Comparison of ENCODE assay signal across 10 mouse cellular contexts in the genomic region with DNA sequence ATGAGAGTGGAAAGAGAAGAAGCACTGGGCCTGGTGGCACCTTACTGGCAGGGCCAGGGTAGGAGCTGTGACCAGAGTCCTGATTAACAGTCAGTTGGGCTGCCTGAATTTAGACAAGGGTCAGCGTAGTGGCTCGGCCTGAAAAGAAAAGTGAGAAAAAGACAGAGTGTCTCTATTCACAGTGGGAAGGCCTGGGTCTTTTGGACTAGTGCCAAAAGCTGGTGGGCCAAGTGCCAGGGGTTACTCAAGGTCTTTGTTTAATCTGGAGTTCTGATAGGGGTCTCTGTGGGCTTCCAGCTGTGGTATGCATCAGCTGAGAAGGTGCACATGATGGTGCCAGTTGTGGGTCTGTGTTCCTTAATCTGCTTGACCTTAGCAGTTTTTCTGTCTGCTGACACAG.
DNase-seq lines count a peak whose midpoint lies in the region; ATAC-seq lines count a peak whose summit lies in the region.
"Had no signal": no experiment of that assay in that cellular context is flagged by ENCODE, and none has a peak within 500 bp of the region (broad histone marks: within the 10 kb centered on the region; RNA-seq: fewer than 3 reads in every experiment).

No protein-coding gene starts in this region.

- WGBS in forebrain, embryonic 12.5 days: 34% methylated on average over 2 of the region's 2 CpGs
- whole genome bisulfite sequencing in forebrain, embryonic 16.5 days: 14% methylated on average over 2 of the region's 2 CpGs
- 29% methylated on average over 2 of the region's 2 CpGs for WGBS in midbrain, embryonic 16.5 days

- no peaks in the 10 kb centered on the region for H3K36me3 ChIP-seq in forebrain, embryonic 12.5 days (replicated peaks)
- H3K36me3 ChIP-seq in forebrain, embryonic 16.5 days (ENCODE audit: control insufficient read depth, insufficient read depth): no peaks in the 10 kb centered on the region
- no peaks in the 10 kb centered on the region for H3K36me3 ChIP-seq in midbrain, embryonic 16.5 days (ENCODE audit: control insufficient read depth, insufficient read depth, low read length)
- H3K36me3 ChIP-seq: intestine, embryonic 15.5 days had no signal

- H3K4me1 ChIP-seq in forebrain, embryonic 12.5 days: peaks cover 6% of the 10 kb centered on the region
- H3K4me1 ChIP-seq in forebrain, embryonic 16.5 days (replicated peaks; ENCODE audit: control insufficient read depth, insufficient read depth, low read length): peaks cover 5% of the 10 kb centered on the region
- no peaks in the 10 kb centered on the region for H3K4me1 ChIP-seq in midbrain, embryonic 16.5 days (ENCODE audit: control insufficient read depth, insufficient read depth, low read length)
- H3K4me1 ChIP-seq: intestine, embryonic 15.5 days; megakaryocyte, embryonic 14.5 days had no signal

- H3K9ac ChIP-seq in forebrain, embryonic 12.5 days: no peak overlapping the region
- no peak overlapping the region for H3K9ac ChIP-seq in forebrain, embryonic 16.5 days (replicated peaks; ENCODE audit: low read depth, low read length)
- H3K9ac ChIP-seq in midbrain, embryonic 16.5 days (ENCODE audit: low read depth, low read length): no peak overlapping the region
- H3K9ac ChIP-seq: intestine, embryonic 15.5 days had no signal

- no peaks in the 10 kb centered on the region for H3K27me3 ChIP-seq in forebrain, embryonic 12.5 days
- no peaks in the 10 kb centered on the region for H3K27me3 ChIP-seq in forebrain, embryonic 16.5 days (replicated peaks; ENCODE audit: control insufficient read depth, insufficient read depth, low read length)
- no peaks in the 10 kb centered on the region for H3K27me3 ChIP-seq in midbrain, embryonic 16.5 days (ENCODE audit: control insufficient read depth, insufficient read depth, low read depth, low read length)
- H3K27me3 ChIP-seq: intestine, embryonic 15.5 days; megakaryocyte, embryonic 14.5 days had no signal

- peak; percentile 1 to 2 for DNase-seq in kidney, postnatal 4 days
- DNase-seq in kidney, postnatal 14 days: no peak
- DNase-seq in kidney, postnatal 10 days: no peak
- no peak for DNase-seq in spleen, postnatal 14 days (ENCODE audit: low spot score in 2 of 2)

- ATAC-seq in forebrain, embryonic 12.5 days (ENCODE audit: low FRiP score): peak; percentile 73; the same call in 1 of the 2 replicates
- ATAC-seq in forebrain, embryonic 16.5 days: 0 out of 2 replicates have a peak, but pooled peaks have one; percentile 43
- peak; percentile 67 for ATAC-seq in midbrain, embryonic 16.5 days
- ATAC-seq: intestine, embryonic 15.5 days had no signal

- no peaks in the 10 kb centered on the region for H3K9me3 ChIP-seq in forebrain, embryonic 12.5 days
- no peaks in the 10 kb centered on the region for H3K9me3 ChIP-seq in forebrain, embryonic 16.5 days (ENCODE audit: control insufficient read depth, low read length)
- no peaks in the 10 kb centered on the region for H3K9me3 ChIP-seq in midbrain, embryonic 16.5 days (replicated peaks; ENCODE audit: control insufficient read depth, low read length, poor library complexity, severe bottlenecking)
- H3K9me3 ChIP-seq: intestine, embryonic 15.5 days; megakaryocyte, embryonic 14.5 days had no signal

- H3K4me3 ChIP-seq in forebrain, embryonic 12.5 days (replicated peaks): no peak overlapping the region
- no peak overlapping the region for H3K4me3 ChIP-seq in forebrain, embryonic 16.5 days (replicated peaks; ENCODE audit: low read length)
- no peak overlapping the region for H3K4me3 ChIP-seq in midbrain, embryonic 16.5 days (ENCODE audit: low read depth, low read length)
- H3K4me3 ChIP-seq: intestine, embryonic 15.5 days; megakaryocyte, embryonic 14.5 days had no signal

- no peak overlapping the region for H3K4me2 ChIP-seq in forebrain, embryonic 12.5 days
- no peak overlapping the region for H3K4me2 ChIP-seq in forebrain, embryonic 16.5 days (ENCODE audit: low read length)
- no peak overlapping the region for H3K4me2 ChIP-seq in midbrain, embryonic 16.5 days (ENCODE audit: low read length)
- H3K4me2 ChIP-seq: intestine, embryonic 15.5 days; liver, embryonic 11.5 days had no signal

- no peak overlapping the region for H3K27ac ChIP-seq in forebrain, embryonic 12.5 days
- no peak overlapping the region for H3K27ac ChIP-seq in forebrain, embryonic 16.5 days (ENCODE audit: low read length)
- H3K27ac ChIP-seq in midbrain, embryonic 16.5 days (ENCODE audit: low read length): no peak overlapping the region
- H3K27ac ChIP-seq: intestine, embryonic 15.5 days had no signal

Comparison
In these comparisons a context has a peak if more than half of its experiments do, and no peak if none do; other contexts are left out.
1. DNase-seq: peak in kidney, postnatal 4 days (2 of 2); none in kidney, postnatal 14 days (single experiment), kidney, postnatal 10 days (single experiment) and spleen, postnatal 14 days (0 of 2).
2. Peak in every context shown above with its lines, with median percentiles within 50 percentile points of each other: ATAC-seq.